Mouse (Mus musculus): ENCODE results near the gene Cul3. TPM values are rescaled to one million over a fixed set of nuclear protein-coding genes. Genes with fewer than 3 reads are reported as not detected.
A peak's percentile ranks its signal among the peaks of the same experiment; 100 is the strongest.

Cul3 gene
- polyA plus RNA-seq, 1 experiment from 2014 or later: 42.4 TPM

DNA sequence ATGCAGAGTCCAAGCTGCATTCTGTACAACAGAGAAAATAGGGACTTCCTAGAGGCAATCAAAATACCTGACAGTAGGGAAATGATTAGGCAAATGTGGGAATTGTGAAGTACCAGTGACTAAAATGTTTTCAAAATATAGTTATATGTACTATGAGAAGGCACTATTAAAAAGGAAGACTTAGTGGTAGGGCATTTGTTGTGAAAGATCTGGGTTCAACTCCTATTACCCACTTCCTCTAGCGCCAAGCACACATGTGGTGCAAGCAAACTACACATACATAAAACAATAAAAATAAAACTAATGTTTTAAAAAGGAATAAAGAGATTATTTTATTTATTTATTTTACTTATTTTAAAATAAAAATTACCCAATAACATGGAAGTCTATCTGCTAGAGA lies 5.2 kb downstream of the Cul3 start:
- 97% methylated on average over 1 of the region's 1 CpGs for WGBS (ENCODE audit: insufficient replicate concordance)
- H3K27ac ChIP-seq (ENCODE audit: low read depth, low read length): no peak overlapping the region
- H3K27me3 ChIP-seq (ENCODE audit: control insufficient read depth, insufficient read depth, low read length): no peaks in the 10 kb centered on the region
- H3K4me3 ChIP-seq (ENCODE audit: low read depth, low read length): no peak overlapping the region
- no peaks in the 10 kb centered on the region for H3K36me3 ChIP-seq (ENCODE audit: control insufficient read depth, insufficient read depth, low read length)
- ATAC-seq (replicated peaks; ENCODE audit: insufficient number of reproducible peaks, low FRiP score, low TSS enrichment): no peak
- no peak overlapping the region for H3K4me2 ChIP-seq
- H3K9ac ChIP-seq (ENCODE audit: low read depth, low read length): no peak overlapping the region
- peaks cover 20% of the 10 kb centered on the region for H3K4me1 ChIP-seq (ENCODE audit: control insufficient read depth, insufficient read depth, low read length)
- no peaks in the 10 kb centered on the region for H3K9me3 ChIP-seq (replicated peaks; ENCODE audit: control insufficient read depth, low read length)

GRCm38 (mm10) chr1:80330970-80331369 lies 9.3 kb downstream of the Cul3 start:
- H3K9ac ChIP-seq (ENCODE audit: low read depth, low read length): no peak overlapping the region
- H3K9me3 ChIP-seq (replicated peaks; ENCODE audit: control insufficient read depth, low read length): no peaks in the 10 kb centered on the region
- H3K4me3 ChIP-seq (ENCODE audit: low read depth, low read length): no peak overlapping the region
- H3K4me2 ChIP-seq: no peak overlapping the region
- no peaks in the 10 kb centered on the region for H3K27me3 ChIP-seq (ENCODE audit: control insufficient read depth, insufficient read depth, low read length)
- ATAC-seq (replicated peaks; ENCODE audit: insufficient number of reproducible peaks, low FRiP score, low TSS enrichment): no peak
- peaks cover 18% of the 10 kb centered on the region for H3K4me1 ChIP-seq (ENCODE audit: control insufficient read depth, insufficient read depth, low read length)
- 84% methylated on average over 2 of the region's 2 CpGs for WGBS (ENCODE audit: insufficient replicate concordance)
- H3K27ac ChIP-seq (ENCODE audit: low read depth, low read length): no peak overlapping the region
- no peaks in the 10 kb centered on the region for H3K36me3 ChIP-seq (ENCODE audit: control insufficient read depth, insufficient read depth, low read length)

GRCm38 (mm10) chr1:80325761-80326160 lies 14.5 kb downstream of the Cul3 start:
- peaks cover 8% of the 10 kb centered on the region for H3K4me1 ChIP-seq (ENCODE audit: control insufficient read depth, insufficient read depth, low read length)
- H3K4me3 ChIP-seq (ENCODE audit: low read depth, low read length): no peak overlapping the region
- peaks cover 2% of the 10 kb centered on the region; the same call in 1 of the 2 replicates for H3K36me3 ChIP-seq (ENCODE audit: control insufficient read depth, insufficient read depth, low read length)
- no peak overlapping the region for H3K27ac ChIP-seq (ENCODE audit: low read depth, low read length)
- ATAC-seq (replicated peaks; ENCODE audit: insufficient number of reproducible peaks, low FRiP score, low TSS enrichment): no peak
- H3K9me3 ChIP-seq (replicated peaks; ENCODE audit: control insufficient read depth, low read length): no peaks in the 10 kb centered on the region
- no peaks in the 10 kb centered on the region for H3K27me3 ChIP-seq (ENCODE audit: control insufficient read depth, insufficient read depth, low read length)
- 81% methylated on average over 2 of the region's 2 CpGs for WGBS (ENCODE audit: insufficient replicate concordance)
- no peak overlapping the region for H3K9ac ChIP-seq (ENCODE audit: low read depth, low read length)
- no peak overlapping the region for H3K4me2 ChIP-seq

DNA sequence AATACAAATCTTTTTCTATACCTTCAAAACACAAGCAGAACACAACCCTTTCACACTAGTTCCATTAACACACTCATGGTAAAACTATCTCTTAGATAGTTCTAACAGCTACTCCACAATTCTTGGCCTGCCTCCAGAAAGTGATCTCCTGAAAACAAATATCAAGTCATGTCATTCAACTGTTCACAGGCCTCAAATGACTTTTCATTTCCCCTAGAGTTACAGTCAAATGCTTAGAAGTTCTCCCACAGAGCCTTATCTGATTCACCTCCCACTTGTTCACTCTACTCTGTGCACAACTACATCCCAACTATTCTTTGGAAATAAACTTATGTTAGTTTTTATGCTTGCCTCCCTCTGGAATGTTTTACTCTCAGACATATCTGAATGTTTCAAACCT lies 15.9 kb downstream of the Cul3 start:
- Histone ChIP-seq H3K9me3 (replicated peaks; ENCODE audit: control insufficient read depth, low read length) (no peaks in the 10 kb centered on the region), H3K4me1 (ENCODE audit: control insufficient read depth, insufficient read depth, low read length) (peaks cover 3% of the 10 kb centered on the region; the same call in 1 of the 2 replicates), H3K27me3 (ENCODE audit: control insufficient read depth, insufficient read depth, low read length) (no peaks in the 10 kb centered on the region), H3K27ac (ENCODE audit: low read depth, low read length) (no peak overlapping the region), H3K4me2 (no peak overlapping the region), H3K9ac (ENCODE audit: low read depth, low read length) (no peak overlapping the region), H3K4me3 (ENCODE audit: low read depth, low read length) (no peak overlapping the region), H3K36me3 (ENCODE audit: control insufficient read depth, insufficient read depth, low read length) (peaks cover 2% of the 10 kb centered on the region; the same call in 1 of the 2 replicates)
- ATAC-seq (replicated peaks; ENCODE audit: insufficient number of reproducible peaks, low FRiP score, low TSS enrichment): no peak

- H3K4me2 ChIP-seq: no peak overlapping the region
- ATAC-seq (replicated peaks; ENCODE audit: insufficient number of reproducible peaks, low FRiP score, low TSS enrichment): no peak
- H3K9me3 ChIP-seq (replicated peaks; ENCODE audit: control insufficient read depth, low read length): no peaks in the 10 kb centered on the region
- no peaks in the 10 kb centered on the region for H3K27me3 ChIP-seq (ENCODE audit: control insufficient read depth, insufficient read depth, low read length)
- WGBS (ENCODE audit: insufficient replicate concordance): 88% methylated on average over 3 of the region's 3 CpGs
- no peaks in the 10 kb centered on the region for H3K36me3 ChIP-seq (ENCODE audit: control insufficient read depth, insufficient read depth, low read length)
- H3K4me3 ChIP-seq (ENCODE audit: low read depth, low read length): no peak overlapping the region
- H3K9ac ChIP-seq (ENCODE audit: low read depth, low read length): no peak overlapping the region
- H3K27ac ChIP-seq (ENCODE audit: low read depth, low read length): no peak overlapping the region
- no peaks in the 10 kb centered on the region for H3K4me1 ChIP-seq (ENCODE audit: control insufficient read depth, insufficient read depth, low read length)
These were observed 24.7 kb downstream of the Cul3 start for GRCm38 (mm10) chr1:80315533-80316045.

GRCm38 (mm10) chr1:80293307-80293706 lies 47.0 kb downstream of the Cul3 start:
- 32% methylated on average over 4 of the region's 4 CpGs for WGBS (ENCODE audit: insufficient replicate concordance)
- H3K27ac ChIP-seq (ENCODE audit: low read depth, low read length): peak overlapping the region; percentile 25; the same call in 1 of the 2 replicates
- no peaks in the 10 kb centered on the region for H3K36me3 ChIP-seq (ENCODE audit: control insufficient read depth, insufficient read depth, low read length)
- ATAC-seq (replicated peaks; ENCODE audit: insufficient number of reproducible peaks, low FRiP score, low TSS enrichment): no peak
- peaks cover 25% of the 10 kb centered on the region for H3K4me1 ChIP-seq (ENCODE audit: control insufficient read depth, insufficient read depth, low read length)
- H3K9me3 ChIP-seq (replicated peaks; ENCODE audit: control insufficient read depth, low read length): no peaks in the 10 kb centered on the region
- H3K27me3 ChIP-seq (ENCODE audit: control insufficient read depth, insufficient read depth, low read length): no peaks in the 10 kb centered on the region
- no peak overlapping the region for H3K4me3 ChIP-seq (ENCODE audit: low read depth, low read length)
- H3K9ac ChIP-seq (ENCODE audit: low read depth, low read length): no peak overlapping the region
- H3K4me2 ChIP-seq: peak overlapping the region; percentile 11; the same call in 1 of the 2 replicates

DNA sequence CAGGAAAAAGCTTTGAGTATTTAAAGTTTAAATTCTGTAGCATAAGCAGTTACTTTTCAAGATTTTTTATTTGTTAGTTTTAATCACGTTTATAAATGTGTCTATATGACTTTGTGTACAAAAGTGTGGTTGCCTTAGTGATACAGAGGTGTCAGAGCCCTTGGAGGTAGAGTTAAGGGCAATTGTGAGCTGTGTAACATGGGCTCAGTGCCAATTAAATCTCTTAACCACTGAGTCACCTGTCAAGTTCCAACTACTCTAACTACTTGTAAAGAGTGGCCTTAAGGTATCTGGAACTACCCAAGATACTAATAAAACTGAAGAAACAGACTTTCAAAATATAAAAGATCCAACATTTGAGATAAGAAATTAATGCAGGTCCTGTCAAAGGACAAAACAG lies 61.5 kb downstream of the Cul3 start:
- no peak overlapping the region for H3K4me2 ChIP-seq
- H3K4me3 ChIP-seq (ENCODE audit: low read depth, low read length): no peak overlapping the region
- no peak for ATAC-seq (replicated peaks; ENCODE audit: insufficient number of reproducible peaks, low FRiP score, low TSS enrichment)
- no peaks in the 10 kb centered on the region for H3K4me1 ChIP-seq (ENCODE audit: control insufficient read depth, insufficient read depth, low read length)
- H3K27ac ChIP-seq (ENCODE audit: low read depth, low read length): no peak overlapping the region
- no peaks in the 10 kb centered on the region for H3K27me3 ChIP-seq (ENCODE audit: control insufficient read depth, insufficient read depth, low read length)
- no peaks in the 10 kb centered on the region for H3K9me3 ChIP-seq (replicated peaks; ENCODE audit: control insufficient read depth, low read length)
- no peak overlapping the region for H3K9ac ChIP-seq (ENCODE audit: low read depth, low read length)
- WGBS (ENCODE audit: insufficient replicate concordance): 85% methylated on average over 1 of the region's 1 CpGs
- peaks cover 14% of the 10 kb centered on the region for H3K36me3 ChIP-seq (ENCODE audit: control insufficient read depth, insufficient read depth, low read length)

- no peak overlapping the region for H3K4me3 ChIP-seq (ENCODE audit: low read depth, low read length)
- H3K36me3 ChIP-seq (ENCODE audit: control insufficient read depth, insufficient read depth, low read length): no peaks in the 10 kb centered on the region
- H3K27me3 ChIP-seq (ENCODE audit: control insufficient read depth, insufficient read depth, low read length): no peaks in the 10 kb centered on the region
- no peaks in the 10 kb centered on the region for H3K9me3 ChIP-seq (replicated peaks; ENCODE audit: control insufficient read depth, low read length)
- H3K9ac ChIP-seq (ENCODE audit: low read depth, low read length): no peak overlapping the region
- H3K27ac ChIP-seq (ENCODE audit: low read depth, low read length): no peak overlapping the region
- no peak overlapping the region for H3K4me2 ChIP-seq
- 86% methylated on average over 1 of the region's 1 CpGs for WGBS (ENCODE audit: insufficient replicate concordance)
- H3K4me1 ChIP-seq (ENCODE audit: control insufficient read depth, insufficient read depth, low read length): no peaks in the 10 kb centered on the region
- ATAC-seq (replicated peaks; ENCODE audit: insufficient number of reproducible peaks, low FRiP score, low TSS enrichment): no peak
These were observed 79.8 kb downstream of the Cul3 start for GRCm38 (mm10) chr1:80260443-80260842.

DNA sequence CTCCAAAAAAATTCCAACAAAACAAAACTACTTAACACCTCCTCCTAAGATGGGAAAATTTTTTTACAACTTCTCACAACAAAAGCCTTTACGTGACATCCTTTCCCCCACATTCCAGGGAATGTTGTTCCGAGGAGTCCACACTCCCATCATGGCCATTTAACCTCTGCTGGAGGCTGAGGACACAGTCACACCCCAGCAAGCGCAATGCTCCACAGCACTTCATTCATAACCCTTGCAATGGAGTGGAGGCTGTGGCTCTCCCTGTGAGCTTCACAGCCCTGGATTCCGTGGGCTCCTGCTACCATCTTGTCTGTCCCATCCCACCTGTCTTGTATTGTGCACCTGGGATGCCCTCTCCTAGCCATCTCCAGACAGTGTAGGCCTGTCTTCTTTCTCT lies 81.6 kb downstream of the Cul3 start:
- Histone ChIP-seq H3K9me3 (replicated peaks; ENCODE audit: control insufficient read depth, low read length) (no peaks in the 10 kb centered on the region), H3K4me2 (no peak overlapping the region), H3K4me1 (ENCODE audit: control insufficient read depth, insufficient read depth, low read length) (no peaks in the 10 kb centered on the region), H3K27me3 (ENCODE audit: control insufficient read depth, insufficient read depth, low read length) (no peaks in the 10 kb centered on the region), H3K9ac (ENCODE audit: low read depth, low read length) (no peak overlapping the region), H3K27ac (ENCODE audit: low read depth, low read length) (no peak overlapping the region), H3K4me3 (ENCODE audit: low read depth, low read length) (no peak overlapping the region), H3K36me3 (ENCODE audit: control insufficient read depth, insufficient read depth, low read length) (no peaks in the 10 kb centered on the region)
- WGBS (ENCODE audit: insufficient replicate concordance): 73% methylated on average over 4 of the region's 4 CpGs
- no peak for ATAC-seq (replicated peaks; ENCODE audit: insufficient number of reproducible peaks, low FRiP score, low TSS enrichment)
